Mouse (Mus musculus) Patski (cell line): ENCODE measurements around the gene Asrgl1. TPM values are rescaled to one million over a fixed set of nuclear protein-coding genes. Genes with fewer than 3 reads are reported as not detected.
A peak's percentile ranks its signal among the peaks of the same experiment; 100 is the strongest.
"Not testable (repeated sequence)": the region's sequence is repeated elsewhere in the genome, so short reads cannot be mapped to it uniquely, and the experiment has no call there.

Source experiments
- ATAC-seq: fragments of 100-300 bp; one replicate; pipeline ENCODE4 v1.8.0; 2021
- CTCF ChIA-PET: fragments of 350-600 bp; sonication (Branson Sonifier 250); formaldehyde crosslinking; loops from one replicate; lab custom pipeline; 2022; ENCODE audit warnings: inconsistent platforms; lab: Charles Lee
- POLR2A ChIA-PET: fragments of 350-600 bp; sonication (Branson Sonifier 250); formaldehyde crosslinking; loops from one replicate; lab custom pipeline; 2022; ENCODE audit warnings: antibody characterized with exemption, inconsistent platforms; lab: Charles Lee
- DNase-seq: peaks from one replicate; pipeline ENCODE4 v3.0.0-alpha.2; 2011; ENCODE audit warnings: low read depth, low spot score
- H3K27me3 ChIP-seq: fragments of 371-371 bp; one replicate; pipeline ENCODE4 v1.5.1; 2021
- CTCF ChIP-seq: fragments of 100-300 bp; IDR thresholded peaks from one replicate; pipeline ENCODE4 v1.5.1; 2021
- in situ Hi-C: fragments of 300-500 bp; cut with MboI; formaldehyde crosslinking; loops from 3 replicates; pipeline ENCODE4 v1.11.1; 2018; ENCODE audit warnings: low pct_unique_long_range_greater_than_20kb, mixed read lengths
- polyA plus RNA-seq: library from polyadenylated mRNA; unstranded; gene quantifications from one replicate; pipeline ENCODE4 v1.2.3, GENCODE M21; 2021

Asrgl1 gene
- polyA plus RNA-seq, 1 experiment from 2014 or later, result 9.5 TPM

DNA sequence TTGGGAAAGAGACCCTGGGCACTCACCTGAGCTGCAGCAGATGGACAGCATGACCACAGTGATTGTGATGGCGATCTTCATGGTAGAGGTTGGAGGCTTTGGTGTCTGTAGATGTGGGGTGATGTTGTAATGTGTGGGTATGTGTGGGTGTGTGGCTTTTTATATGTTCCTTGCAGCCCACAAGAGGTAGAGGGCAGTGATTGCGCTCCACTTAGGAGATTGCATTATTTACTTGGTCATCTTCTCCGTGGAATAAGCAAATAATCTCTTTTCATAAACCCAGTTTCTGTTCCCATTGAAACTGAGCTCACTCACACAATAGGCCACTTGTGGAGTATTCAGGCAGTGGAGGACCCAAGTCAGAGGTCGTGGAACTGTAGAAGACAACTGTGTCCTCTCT lies 47.6 kb downstream of the Asrgl1 start, which contains the start of gene Scgb1a1:
Gene Scgb1a1 (minus strand): TSS at position 138 of the 400 bp plus-strand sequence.
- ChIA-PET CTCF (interaction anchor here (0.8 kb wide), 1 partner anchor 96 kb away, joined by 3 read pairs; no protein-coding TSS in a partner anchor), POLR2A (no interaction called here)
- no peak for TF ChIP-seq CTCF
- no peaks in the 10 kb centered on the region for H3K27me3 ChIP-seq
- DNase-seq (no peak), ATAC-seq (no peak)
- in situ Hi-C loops, result no loop called here

DNA sequence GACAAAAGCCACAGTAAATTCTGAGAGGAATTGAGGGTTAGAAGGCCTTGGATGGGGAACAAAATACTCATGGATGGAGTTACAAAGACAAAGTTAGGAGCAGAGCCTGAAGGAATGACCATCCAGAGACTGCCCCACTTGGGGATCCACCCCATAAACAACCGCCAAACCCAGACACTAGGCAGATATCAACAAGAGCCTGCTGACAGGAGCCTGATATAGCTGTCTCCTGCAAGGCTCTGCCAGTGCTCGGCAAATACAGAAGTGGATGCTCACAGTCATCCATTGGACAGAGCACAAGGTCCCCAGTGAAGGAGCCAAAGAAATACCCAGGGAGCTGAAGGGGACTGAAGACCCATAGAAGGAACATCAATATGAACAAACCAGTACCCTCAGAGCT lies 51.5 kb downstream of the Asrgl1 start:
- DNase-seq, H3K27me3 ChIP-seq, ATAC-seq, in situ Hi-C loops: not testable (repeated sequence)
- ChIA-PET CTCF (interaction anchor here (1.3 to 5.7 kb wide), 6 partner anchors 17 to 131 kb away, joined by 4 to 40 read pairs (median 26); partner anchors contain the start of gene Tut1), POLR2A (interaction anchor here (1.1 to 1.8 kb wide), 3 partner anchors 12 to 140 kb away, joined by 3 to 7 read pairs (median 6); partner anchors contain the start of gene Ahnak)

DNA sequence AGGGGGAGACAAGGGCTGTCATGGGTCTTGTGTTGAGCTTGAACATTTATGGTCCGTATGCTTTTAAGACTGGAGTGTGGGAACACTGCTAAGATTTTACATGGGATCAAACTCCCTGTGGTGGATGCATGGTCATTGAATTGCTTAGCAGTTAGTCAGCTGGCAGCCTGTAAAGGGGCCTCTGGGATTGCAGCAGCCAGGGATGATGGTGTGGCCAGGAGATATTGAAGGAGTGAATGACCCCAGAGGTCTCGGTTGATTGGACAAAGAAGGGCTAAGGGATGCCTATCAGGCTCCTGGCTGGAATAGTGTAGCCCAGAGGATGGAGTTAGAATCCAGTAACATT lies 52.5 kb downstream of the Asrgl1 start:
- POLR2A ChIA-PET, result interaction anchor here (0.9 to 2.0 kb wide), 7 partner anchors 13 to 139 kb away, joined by 3 to 9 read pairs (median 5); partner anchors contain the start of gene Ahnak
- CTCF ChIA-PET, result interaction anchor here (0.6 to 5.7 kb wide), 27 partner anchors 9 to 224 kb away, joined by 3 to 40 read pairs (median 4); partner anchors contain the start of gene Tut1
- ATAC-seq (peak; percentile 50), DNase-seq (no peak)
- in situ Hi-C loops, result no loop called here
- H3K27me3 ChIP-seq, result no peaks in the 10 kb centered on the region
- no peak for TF ChIP-seq CTCF

DNA sequence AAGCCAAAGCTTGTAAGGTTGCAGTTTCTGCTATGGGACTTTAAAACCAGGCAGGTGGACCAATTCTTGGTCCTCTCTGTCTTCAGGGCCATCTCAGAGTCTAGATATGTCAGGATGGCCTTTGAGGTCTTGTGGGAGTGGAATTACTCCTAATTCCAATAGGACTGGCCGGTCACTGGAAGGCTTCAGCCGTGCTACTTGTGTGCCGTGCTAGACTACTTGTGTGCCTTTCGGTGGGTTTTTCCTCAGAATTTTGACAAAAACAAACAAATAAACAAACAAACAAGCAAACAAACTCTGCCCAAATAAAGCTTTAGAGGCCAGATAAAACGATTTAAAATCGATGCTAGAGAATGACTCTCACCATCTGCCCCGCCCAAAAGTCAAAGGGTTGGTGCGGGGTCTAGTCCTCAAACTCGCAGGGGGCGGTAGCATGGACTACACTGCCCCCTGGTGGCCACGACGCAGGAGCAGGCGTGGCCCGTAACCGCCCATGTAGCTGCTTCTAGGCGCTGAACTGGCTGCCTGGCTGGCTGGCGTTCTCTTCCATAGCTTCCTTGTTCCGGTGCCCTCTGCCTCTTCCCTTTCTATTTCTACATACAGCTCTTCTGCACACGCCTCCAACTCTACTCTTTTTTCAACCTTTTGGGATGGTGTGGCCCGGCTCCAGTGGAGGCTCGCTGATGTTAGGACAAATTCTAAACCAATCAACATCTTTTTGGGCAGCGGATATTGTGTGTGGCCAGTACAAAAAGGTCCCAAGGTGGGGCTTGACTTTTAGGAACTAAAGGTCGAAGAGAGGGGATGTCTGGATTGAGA lies 53.0 kb downstream of the Asrgl1 start:
- ChIA-PET POLR2A (interaction anchor here (0.9 to 2.0 kb wide), 6 partner anchors 13 to 106 kb away, joined by 4 to 9 read pairs (median 6); partner anchors contain the start of gene Ahnak), CTCF (interaction anchor here (0.6 to 5.7 kb wide), 28 partner anchors 9 to 224 kb away, joined by 3 to 40 read pairs (median 4); partner anchors contain the start of gene Tut1)
- TF ChIP-seq CTCF, result peak; percentile 99
- ATAC-seq (peak; percentile 84), DNase-seq (no peak)
- in situ Hi-C loops, result no loop called here
- H3K27me3 ChIP-seq, result no peaks in the 10 kb centered on the region

DNA sequence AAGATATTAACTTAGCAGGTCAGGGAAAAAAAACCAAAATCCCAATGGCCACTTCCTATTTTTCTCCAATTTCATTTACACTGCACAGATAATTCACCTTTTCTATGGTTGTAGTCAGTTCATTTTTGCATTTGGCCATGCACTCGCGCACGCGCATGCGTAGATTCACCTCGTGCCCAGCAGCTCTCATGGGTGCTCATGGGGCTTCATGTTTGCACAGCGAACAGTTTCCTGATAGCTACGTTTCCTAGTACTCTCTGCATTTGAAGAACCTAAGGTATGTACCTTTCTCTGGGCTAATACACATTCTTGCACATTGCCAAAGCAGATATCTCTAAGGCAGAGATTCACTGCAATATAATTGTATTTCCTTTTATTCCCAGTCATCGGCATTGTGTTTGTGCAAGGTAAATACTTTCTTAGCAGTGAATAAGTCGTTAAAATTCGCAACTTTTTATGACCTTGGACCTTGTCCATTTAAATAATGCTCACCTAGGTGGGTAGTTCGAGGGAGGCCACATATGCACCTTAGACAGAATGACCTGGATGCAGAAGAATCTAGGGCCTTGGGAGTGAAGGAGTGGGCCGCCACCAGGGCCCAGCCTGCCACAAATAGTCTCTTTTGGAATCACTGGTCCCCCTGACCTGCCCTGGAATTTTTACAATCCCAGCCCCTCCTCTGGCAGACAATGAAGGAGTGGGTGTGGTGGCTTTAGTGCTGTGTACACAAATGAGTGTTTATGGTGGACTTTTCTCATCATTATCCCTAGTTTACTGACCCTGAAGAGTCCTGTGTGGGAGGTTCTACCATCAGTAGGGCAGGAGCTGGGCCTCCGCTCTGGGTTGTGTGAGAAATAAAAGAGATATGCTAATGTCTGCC lies 53.9 kb downstream of the Asrgl1 start:
- ChIA-PET POLR2A (interaction anchor here (0.9 to 2.0 kb wide), 4 partner anchors 89 to 105 kb away, joined by 4 to 9 read pairs (median 5); no protein-coding TSS in a partner anchor), CTCF (interaction anchor here (0.7 to 6.5 kb wide), 20 partner anchors 8 to 113 kb away, joined by 3 to 40 read pairs (median 5); no protein-coding TSS in a partner anchor)
- DNase-seq, result no peak
- TF ChIP-seq CTCF, result no peak
- no peak for ATAC-seq
- no peaks in the 10 kb centered on the region for H3K27me3 ChIP-seq
- in situ Hi-C loops, result no loop called here

DNA sequence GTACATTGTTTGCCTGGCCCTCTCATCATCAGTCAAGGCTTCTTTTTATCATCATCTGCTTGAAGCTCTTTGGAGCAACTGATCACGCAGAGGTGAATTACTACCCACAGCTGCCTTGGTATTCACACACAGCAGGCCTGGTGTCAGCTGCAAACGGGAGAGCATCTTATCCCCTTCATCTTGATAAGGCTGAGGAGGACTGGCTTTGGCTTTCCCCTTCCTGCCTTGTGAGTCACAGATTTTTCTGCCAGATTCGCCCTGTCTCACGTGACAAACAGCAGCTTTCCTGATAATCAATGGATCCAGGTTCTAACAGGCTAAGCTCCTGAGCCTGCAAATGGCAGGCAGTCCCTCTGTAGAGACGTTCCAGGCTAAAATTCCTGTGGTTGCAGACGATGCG lies 55.5 kb downstream of the Asrgl1 start:
- TF ChIP-seq CTCF, result no peak
- ChIA-PET CTCF (interaction anchor here (0.8 to 6.5 kb wide), 6 partner anchors 20 to 102 kb away, joined by 3 to 35 read pairs (median 4); no protein-coding TSS in a partner anchor), POLR2A (no interaction called here)
- ATAC-seq (no peak), DNase-seq (no peak)
- no peaks in the 10 kb centered on the region for H3K27me3 ChIP-seq
- in situ Hi-C loops, result loop anchor here (5.0 kb wide), 1 partner anchor 88 kb away; no protein-coding TSS in a partner anchor

DNA sequence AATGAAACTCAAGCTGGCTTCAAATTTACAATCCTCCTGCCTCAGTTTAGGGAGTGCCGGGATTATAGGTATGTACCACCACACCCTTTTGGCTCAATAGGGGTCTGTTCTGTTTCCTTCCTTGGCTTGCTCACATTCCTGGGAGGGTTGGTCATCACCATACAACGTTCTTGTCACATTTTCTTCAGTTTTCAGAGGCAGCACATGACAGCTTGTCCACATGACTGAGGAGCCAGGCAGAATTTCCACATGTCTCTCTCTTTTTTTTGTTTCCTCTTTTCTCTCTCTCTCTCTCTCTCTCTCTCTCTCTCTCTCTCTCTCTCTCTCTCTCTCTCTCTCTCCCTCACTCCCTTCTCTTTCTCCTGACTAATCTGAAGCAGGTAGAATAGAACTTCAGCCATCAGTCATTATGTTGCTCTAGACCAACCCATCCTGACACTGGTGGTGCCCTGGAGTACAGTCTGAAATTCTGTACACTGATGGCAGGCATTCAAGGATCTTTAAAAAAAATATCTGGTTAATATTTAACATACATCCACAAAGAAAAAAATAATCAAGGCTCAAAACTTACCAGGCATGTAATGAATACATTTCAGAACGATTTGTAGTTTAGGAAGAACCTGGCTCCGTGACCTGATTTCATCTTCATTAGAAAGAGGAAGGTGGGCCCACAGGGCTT lies 58.3 kb downstream of the Asrgl1 start:
- POLR2A ChIA-PET, result interaction anchor here (0.6 to 1.6 kb wide), 5 partner anchors 52 to 221 kb away, joined by 3 to 6 read pairs (median 3); partner anchors contain the start of gene Ahnak
- CTCF ChIA-PET, result interaction anchor here (2.1 to 6.5 kb wide), 2 partner anchors 54 to 85 kb away, joined by 6 to 35 read pairs; no protein-coding TSS in a partner anchor
- DNase-seq, result no peak
- in situ Hi-C loops, result loop anchor here (5.0 kb wide), 1 partner anchor 85 kb away; no protein-coding TSS in a partner anchor
- no peak for TF ChIP-seq CTCF
- no peak for ATAC-seq
- no peaks in the 10 kb centered on the region for H3K27me3 ChIP-seq

DNA sequence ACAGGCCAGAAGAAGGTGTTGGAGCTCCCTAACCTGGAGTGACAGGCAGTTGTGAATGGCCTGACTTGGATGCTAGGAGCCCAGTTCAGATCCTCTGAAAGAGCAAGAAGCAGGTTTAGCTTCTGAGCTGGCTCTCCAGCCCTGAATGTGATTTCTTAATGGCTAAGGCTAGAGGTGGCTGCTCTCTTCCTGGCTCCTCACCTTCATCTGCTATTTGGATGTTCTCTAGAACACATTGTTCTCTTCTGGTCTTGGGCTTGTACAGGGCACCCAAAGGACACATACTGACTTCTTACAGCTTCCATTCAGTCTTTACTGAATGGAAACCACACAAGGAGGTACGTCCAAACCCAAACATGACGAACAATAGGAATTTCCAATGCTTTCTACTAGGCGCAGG lies 59.4 kb downstream of the Asrgl1 start:
- ChIA-PET POLR2A (interaction anchor here (0.8 to 1.6 kb wide), 3 partner anchors 51 to 106 kb away, joined by 3 to 6 read pairs (median 3); no protein-coding TSS in a partner anchor), CTCF (interaction anchor here (1.0 to 6.5 kb wide), 5 partner anchors 10 to 101 kb away, joined by 3 to 35 read pairs (median 4); no protein-coding TSS in a partner anchor)
- no peak for TF ChIP-seq CTCF
- DNase-seq, result no peak
- no peak for ATAC-seq
- no peaks in the 10 kb centered on the region for H3K27me3 ChIP-seq
- in situ Hi-C loops, result loop anchor here (5.0 kb wide), 1 partner anchor 84 kb away; no protein-coding TSS in a partner anchor

DNA sequence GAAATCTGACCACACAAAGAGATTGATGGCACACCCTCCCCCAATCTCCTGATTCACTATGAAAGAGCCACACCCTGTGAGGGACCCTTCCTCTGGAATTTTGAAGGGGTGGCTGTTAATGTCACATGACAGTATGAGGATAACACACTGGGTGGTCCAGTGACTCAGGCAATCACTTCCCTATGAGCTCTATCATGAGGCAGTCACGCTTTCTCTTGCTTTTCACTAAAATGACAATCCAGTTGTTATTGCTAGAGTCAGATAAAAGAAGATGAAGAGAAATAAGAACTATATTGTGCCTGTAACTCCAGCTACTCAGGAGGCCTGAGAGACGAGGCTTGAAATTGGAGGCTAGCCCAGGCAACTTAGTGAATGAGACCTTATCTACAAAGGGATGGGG lies 59.9 kb downstream of the Asrgl1 start:
- ChIA-PET CTCF (interaction anchor here (1.0 to 6.5 kb wide), 5 partner anchors 9 to 100 kb away, joined by 3 to 35 read pairs (median 4); no protein-coding TSS in a partner anchor), POLR2A (interaction anchor here (0.9 kb wide), 1 partner anchor 105 kb away, joined by 3 read pairs; no protein-coding TSS in a partner anchor)
- DNase-seq, result no peak
- no peak for ATAC-seq
- no peaks in the 10 kb centered on the region for H3K27me3 ChIP-seq
- TF ChIP-seq CTCF, result no peak
- in situ Hi-C loops, result loop anchor here (5.0 kb wide), 1 partner anchor 83 kb away; no protein-coding TSS in a partner anchor
